Mouse (Mus musculus) forebrain, embryonic 12.5 days (tissue): ENCODE results near the gene Hist2h2bb. TPM values are rescaled to one million over a fixed set of nuclear protein-coding genes. Genes with fewer than 3 reads are reported as not detected.
"Not testable (repeated sequence)": the region's sequence is repeated elsewhere in the genome, so short reads cannot be mapped to it uniquely, and the experiment has no call there.

Experiments used
- ATAC-seq: fragments of 200-750 bp; cut with Nextera tagmentation; 2 replicates; pipeline ENCODE4 v1.8.0; 2017; ENCODE audit warnings: moderate TSS enrichment; ENCODE audit not compliant: low FRiP score
- H3K27ac ChIP-seq: fragments of 300-500 bp; sonication (generic); 2 replicates; pipeline ENCODE4 v1.5.1; 2016; ENCODE audit warnings: mild to moderate bottlenecking
- H3K27me3 ChIP-seq: fragments of 300-500 bp; sonication (generic); 2 replicates; pipeline ENCODE4 v1.6.1; 2016; ENCODE audit warnings: mild to moderate bottlenecking
- H3K36me3 ChIP-seq: fragments of 300-500 bp; sonication (generic); replicated peaks from 2 replicates; pipeline ENCODE4 v1.6.1; 2016; ENCODE audit warnings: mild to moderate bottlenecking
- H3K4me1 ChIP-seq: fragments of 300-500 bp; sonication (generic); 2 replicates; pipeline ENCODE4 v1.6.1; 2016
- H3K4me2 ChIP-seq: fragments of 300-500 bp; sonication (generic); 2 replicates; pipeline ENCODE4 v1.6.1; 2016; ENCODE audit warnings: mild to moderate bottlenecking, moderate library complexity
- H3K4me3 ChIP-seq: fragments of 300-500 bp; sonication (generic); replicated peaks from 2 replicates; pipeline ENCODE4 v1.5.1; 2016; ENCODE audit warnings: mild to moderate bottlenecking
- H3K9ac ChIP-seq: fragments of 300-500 bp; sonication (generic); 2 replicates; pipeline ENCODE4 v1.6.1; 2016; ENCODE audit warnings: mild to moderate bottlenecking
- H3K9me3 ChIP-seq: fragments of 300-500 bp; sonication (generic); 2 replicates; pipeline ENCODE4 v1.6.1; 2016
- WGBS: fragments of 180-500 bp; shearing (Covaris S2); methylation state at CpG from one replicate; pipeline ENCODE4 v1.1.7; 2016; 5-methylcytosine and 5-hydroxymethylcytosine counted together
- polyA plus RNA-seq: library from polyadenylated mRNA; unstranded; fragments of >200 nt; fragmentation: Nextera tagmentation; extraction: Ambion mirVana; gene quantifications from 2 replicates; pipeline ENCODE4 v1.2.1, GENCODE M21; 2016

Gene Hist2h2bb
- polyA plus RNA-seq, 1 experiment from 2014 or later = 28.6 TPM

DNA sequence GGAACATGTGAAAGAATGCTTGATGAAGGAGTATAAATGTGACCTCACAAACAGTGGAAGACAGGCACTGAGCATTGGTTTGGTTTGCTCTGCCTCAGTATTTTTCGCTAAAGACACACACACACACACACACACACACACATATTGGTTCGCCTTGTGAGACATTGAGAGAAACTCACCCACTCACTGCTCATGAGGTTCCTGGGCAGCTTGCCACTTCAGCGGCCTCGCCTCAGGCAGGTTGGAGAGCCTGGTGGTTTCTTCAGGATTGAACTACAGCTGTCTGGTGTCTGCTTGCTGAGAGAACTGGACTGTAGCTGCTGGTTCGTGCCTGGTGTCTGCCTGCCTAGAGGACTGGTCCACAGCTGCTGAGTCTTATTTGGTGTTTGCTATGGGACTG, 9.3 kb upstream of the Hist2h2bb start:
- no peaks in the 10 kb centered on the region for H3K9me3 ChIP-seq
- H3K4me1 ChIP-seq = peaks cover 24% of the 10 kb centered on the region
- H3K4me2 ChIP-seq = no peak overlapping the region
- WGBS = 90% methylated on average over 5 of the region's 5 CpGs
- H3K27me3 ChIP-seq = no peaks in the 10 kb centered on the region
- ATAC-seq = no peak
- no peak overlapping the region for H3K9ac ChIP-seq
- H3K36me3 ChIP-seq = no peaks in the 10 kb centered on the region
- H3K4me3 ChIP-seq = no peak overlapping the region
- H3K27ac ChIP-seq = no peak overlapping the region

DNA sequence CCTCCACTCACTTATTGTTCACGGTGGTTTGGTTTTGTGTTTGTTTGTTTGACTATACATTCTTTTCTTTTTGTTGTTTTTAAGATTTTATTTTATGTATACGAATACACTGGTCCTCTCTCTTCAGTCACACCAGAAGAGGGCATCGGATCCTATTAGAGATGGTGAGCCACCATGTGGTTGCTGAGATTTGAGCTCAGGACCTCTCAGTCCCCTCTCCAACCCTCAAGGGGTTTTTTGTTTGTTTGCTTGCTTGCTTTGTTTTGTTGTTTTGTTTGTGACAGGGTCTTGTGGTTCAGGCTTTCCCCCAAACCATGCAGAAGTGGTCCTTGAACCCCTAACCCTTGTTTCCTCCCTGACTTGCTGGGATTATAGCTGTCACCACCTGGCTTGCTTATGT, 7.9 kb upstream of the Hist2h2bb start:
- 54% methylated on average over 3 of the region's 3 CpGs for WGBS
- Histone ChIP-seq H3K4me1 (peaks cover 24% of the 10 kb centered on the region), H3K27me3 (no peaks in the 10 kb centered on the region), H3K9me3 (no peaks in the 10 kb centered on the region), H3K27ac (peak overlapping the region; percentile 99), H3K4me3 (peak overlapping the region; percentile 59; the same call in 1 of the 2 replicates), H3K36me3 (no peaks in the 10 kb centered on the region), H3K9ac (peak overlapping the region; percentile 85), H3K4me2 (peak overlapping the region; percentile 79)
- ATAC-seq = no peak

DNA sequence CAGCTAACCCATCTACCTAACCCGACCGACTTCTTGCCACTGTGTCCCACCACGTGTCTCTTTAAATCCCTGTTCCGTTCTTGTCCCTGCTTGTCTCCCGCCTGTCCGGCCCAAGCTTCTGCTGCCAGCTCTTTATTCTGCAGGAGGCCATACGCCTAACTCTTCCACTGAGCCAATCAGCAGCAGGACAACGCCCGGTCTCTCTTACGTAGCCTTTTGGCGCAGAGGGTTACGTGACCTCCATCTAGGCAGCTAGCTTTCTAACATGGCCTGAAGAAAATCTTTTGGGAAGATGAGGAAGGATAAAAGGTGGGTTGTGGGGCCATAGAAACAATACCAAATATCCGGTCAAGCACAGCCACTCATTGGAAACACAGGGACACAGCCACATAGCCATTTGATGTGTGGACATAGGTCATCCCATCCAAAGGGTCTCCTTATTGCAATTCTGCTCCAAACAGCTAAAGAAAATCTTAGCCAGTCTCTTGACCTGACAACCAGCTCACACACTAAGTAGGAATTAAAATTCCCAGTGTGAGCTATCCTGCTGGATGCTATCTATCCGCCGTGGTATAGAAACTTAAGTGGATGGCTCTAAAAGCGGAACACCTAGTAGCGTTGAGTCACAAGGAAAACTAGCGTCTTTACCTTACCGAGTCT, 7.2 kb upstream of the Hist2h2bb start:
- Histone ChIP-seq H3K36me3 (no peaks in the 10 kb centered on the region), H3K27ac (peak overlapping the region; percentile 99), H3K9ac (peak overlapping the region; percentile 85), H3K9me3 (no peaks in the 10 kb centered on the region), H3K4me3 (peak overlapping the region; percentile 59), H3K4me1 (peaks cover 24% of the 10 kb centered on the region), H3K4me2 (peak overlapping the region; percentile 79), H3K27me3 (no peaks in the 10 kb centered on the region)
- ATAC-seq = peak; percentile 82
- WGBS = under 1% methylated on average over 19 of the region's 19 CpGs

DNA sequence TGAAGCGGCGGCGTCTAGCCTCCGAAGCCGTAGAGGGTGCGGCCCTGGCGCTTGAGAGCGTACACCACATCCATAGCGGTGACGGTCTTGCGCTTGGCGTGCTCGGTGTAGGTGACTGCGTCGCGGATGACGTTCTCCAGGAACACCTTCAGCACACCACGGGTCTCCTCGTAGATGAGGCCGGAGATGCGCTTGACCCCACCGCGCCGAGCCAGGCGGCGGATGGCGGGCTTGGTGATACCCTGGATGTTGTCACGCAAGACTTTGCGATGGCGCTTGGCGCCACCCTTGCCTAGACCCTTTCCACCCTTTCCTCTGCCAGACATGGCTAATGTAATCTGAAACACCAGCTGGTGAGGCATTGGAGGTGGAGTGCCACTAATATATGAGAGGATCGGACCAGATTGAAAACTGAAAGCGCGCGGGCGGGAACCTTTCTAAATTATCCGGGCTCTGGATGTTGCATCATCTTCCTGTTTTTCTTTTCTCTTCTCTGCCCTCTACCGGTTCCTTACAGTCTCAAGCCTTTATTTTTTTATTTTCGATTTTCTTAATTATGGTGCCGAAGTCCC, 6.5 kb upstream of the Hist2h2bb start, which contains the start of gene Hist2h4:
Hist2h4 (minus strand) TSS at position 333 of the 572 bp plus-strand sequence.
- under 1% methylated on average over 40 of the region's 40 CpGs for WGBS
- Histone ChIP-seq H3K27ac (peak within 1 kb of the TSS; percentile 99), H3K4me3 (peak within 1 kb of the TSS; percentile 59), H3K9me3 (no peaks in the 10 kb centered on the region), H3K4me2 (peak within 1 kb of the TSS; percentile 79), H3K36me3 (no peaks in the 10 kb centered on the region), H3K27me3 (no peaks in the 10 kb centered on the region), H3K4me1 (peaks cover 31% of the 10 kb centered on the region), H3K9ac (peak within 1 kb of the TSS; percentile 85)
- peak; percentile 92 for ATAC-seq

DNA sequence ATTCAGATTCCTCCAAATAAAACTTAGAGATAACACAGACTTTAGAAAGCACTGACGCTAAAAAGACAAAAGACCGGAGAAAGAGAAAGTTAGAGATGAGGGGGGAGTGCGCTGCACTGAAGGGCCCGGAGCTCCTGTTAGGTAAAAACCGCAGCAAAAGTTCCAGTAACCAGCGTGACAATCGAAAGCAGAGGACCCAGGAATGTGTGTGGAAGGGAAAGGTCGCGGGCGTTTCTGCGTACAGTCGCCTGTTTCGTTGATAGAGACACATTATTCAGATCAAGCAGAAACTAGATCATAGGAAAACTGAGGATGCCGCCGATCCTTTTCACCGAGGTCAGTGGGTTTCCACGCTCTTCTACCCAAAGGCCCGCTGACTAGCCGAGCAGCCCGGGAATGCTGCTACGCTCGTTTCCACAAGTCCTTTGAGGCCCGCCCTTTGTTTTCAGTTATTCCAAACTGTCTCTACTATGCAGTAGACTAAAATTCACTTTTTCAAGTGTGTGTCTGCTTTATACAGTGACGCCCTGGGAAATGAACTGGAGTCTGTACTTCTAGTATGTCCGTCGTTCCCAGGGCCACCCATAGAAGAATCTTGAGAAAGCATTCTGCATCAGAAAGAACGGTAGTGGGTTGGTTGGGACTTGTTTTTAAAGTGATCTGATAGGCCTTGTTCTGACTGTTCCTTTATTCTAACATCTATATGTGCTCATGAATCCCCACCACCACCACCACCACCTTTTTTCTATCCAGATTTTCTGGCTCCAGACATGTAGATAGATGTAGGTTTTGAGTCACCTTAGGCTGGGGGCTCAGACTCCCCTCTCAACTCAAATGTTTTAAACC, 5.8 kb upstream of the Hist2h2bb start:
- Histone ChIP-seq H3K4me2 (peak overlapping the region; percentile 79), H3K4me3 (peak overlapping the region; percentile 59), H3K36me3 (no peaks in the 10 kb centered on the region), H3K9ac (peak overlapping the region; percentile 85), H3K4me1 (peaks cover 33% of the 10 kb centered on the region), H3K9me3 (no peaks in the 10 kb centered on the region), H3K27me3 (no peaks in the 10 kb centered on the region), H3K27ac (peak overlapping the region; percentile 99)
- WGBS = 5% methylated on average over 27 of the region's 27 CpGs
- ATAC-seq = peak; percentile 7

DNA sequence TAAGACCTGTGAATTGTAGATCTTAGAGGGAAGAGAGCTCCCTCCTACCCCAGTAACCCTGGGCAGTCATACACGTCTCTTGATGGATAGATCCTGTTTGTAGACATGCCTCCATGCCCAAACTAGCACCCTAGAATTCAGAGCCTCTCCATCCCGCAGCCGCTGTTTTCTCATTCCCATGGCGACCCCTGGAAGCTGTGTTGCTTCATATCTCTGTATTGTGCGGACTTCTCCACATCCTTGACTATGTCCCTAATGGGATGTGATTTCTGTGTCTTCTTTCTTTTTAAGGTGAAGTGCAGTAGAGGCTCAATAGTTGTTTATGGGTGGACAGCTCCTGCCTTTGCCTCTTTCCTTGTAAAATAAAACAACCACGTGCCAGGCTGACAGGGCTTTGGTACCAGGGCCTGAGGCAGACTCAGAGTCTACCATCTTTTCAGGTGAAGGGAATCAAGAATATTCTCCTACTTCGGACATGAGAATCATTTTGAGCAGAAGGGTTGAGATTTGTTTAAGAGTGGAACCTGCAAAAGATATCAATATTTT, 5.1 kb upstream of the Hist2h2bb start:
- Histone ChIP-seq H3K4me2 (peak overlapping the region; percentile 79), H3K4me1 (peaks cover 33% of the 10 kb centered on the region), H3K9ac (peak overlapping the region; percentile 85), H3K4me3 (peak overlapping the region; percentile 59), H3K27ac (peak overlapping the region; percentile 99), H3K27me3 (no peaks in the 10 kb centered on the region), H3K36me3 (no peaks in the 10 kb centered on the region), H3K9me3 (no peaks in the 10 kb centered on the region)
- ATAC-seq = no peak
- 74% methylated on average over 7 of the region's 7 CpGs for WGBS

DNA sequence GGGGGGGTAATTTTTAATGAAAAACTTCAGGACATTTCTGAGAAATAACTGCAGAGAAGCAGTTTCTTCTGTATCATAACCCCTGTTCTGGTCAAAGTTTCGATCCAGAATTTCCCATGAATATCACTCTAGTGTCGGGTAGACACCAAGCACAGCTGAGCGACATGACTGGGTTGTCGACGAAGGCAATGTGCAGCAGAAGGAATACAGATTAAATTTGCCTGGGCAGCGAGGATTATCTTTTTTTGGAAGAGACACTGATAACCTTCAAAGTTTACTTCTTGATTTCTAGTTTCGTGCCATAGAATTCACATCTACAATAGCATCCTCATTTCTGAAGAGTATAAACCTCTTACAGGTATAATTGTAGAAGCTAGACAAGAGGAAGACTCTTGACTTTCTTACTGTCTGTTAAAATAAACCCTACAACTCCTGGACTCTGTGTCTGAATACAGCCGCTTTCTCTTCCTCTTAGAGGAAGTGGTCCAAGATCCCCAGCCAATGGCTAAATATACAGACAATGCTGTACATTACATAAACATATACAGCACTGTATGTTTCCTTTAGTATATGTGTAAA, 3.3 kb upstream of the Hist2h2bb start:
- Histone ChIP-seq H3K36me3 (no peaks in the 10 kb centered on the region), H3K4me2 (no peak overlapping the region), H3K4me3 (no peak overlapping the region), H3K27ac (no peak overlapping the region), H3K9me3 (no peaks in the 10 kb centered on the region), H3K4me1 (peaks cover 33% of the 10 kb centered on the region), H3K9ac (no peak overlapping the region), H3K27me3 (no peaks in the 10 kb centered on the region)
- ATAC-seq = no peak
- 92% methylated on average over 8 of the region's 8 CpGs for WGBS

DNA sequence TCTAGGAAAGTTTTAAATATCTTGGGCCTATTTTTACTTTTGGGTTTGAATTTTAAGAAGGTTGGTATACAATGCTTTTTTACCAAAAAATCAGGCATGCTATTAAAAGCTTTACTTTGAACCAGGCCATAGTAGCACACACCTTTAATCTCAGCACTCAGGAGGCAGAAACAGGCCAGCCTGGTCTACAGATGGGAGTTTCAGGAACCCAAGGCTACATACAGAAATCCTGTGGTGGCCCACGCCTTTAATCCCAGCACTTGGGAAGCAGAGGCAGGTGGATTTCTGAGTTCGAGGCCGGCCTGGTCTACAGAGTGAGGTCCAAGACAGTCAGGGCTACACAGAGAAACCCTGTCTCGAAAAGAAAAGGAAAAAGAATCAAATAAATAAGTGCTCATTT, 2.0 kb upstream of the Hist2h2bb start:
- peak overlapping the region; percentile 94 for H3K27ac ChIP-seq
- WGBS = 80% methylated on average over 4 of the region's 4 CpGs
- peaks cover 23% of the 10 kb centered on the region for H3K4me1 ChIP-seq
- H3K9me3 ChIP-seq = no peaks in the 10 kb centered on the region
- H3K27me3 ChIP-seq = no peaks in the 10 kb centered on the region
- ATAC-seq = no peak
- no peak overlapping the region for H3K9ac ChIP-seq
- H3K36me3 ChIP-seq = no peaks in the 10 kb centered on the region
- no peak overlapping the region for H3K4me3 ChIP-seq
- H3K4me2 ChIP-seq = peak overlapping the region; percentile 51; the same call in 1 of the 2 replicates

DNA sequence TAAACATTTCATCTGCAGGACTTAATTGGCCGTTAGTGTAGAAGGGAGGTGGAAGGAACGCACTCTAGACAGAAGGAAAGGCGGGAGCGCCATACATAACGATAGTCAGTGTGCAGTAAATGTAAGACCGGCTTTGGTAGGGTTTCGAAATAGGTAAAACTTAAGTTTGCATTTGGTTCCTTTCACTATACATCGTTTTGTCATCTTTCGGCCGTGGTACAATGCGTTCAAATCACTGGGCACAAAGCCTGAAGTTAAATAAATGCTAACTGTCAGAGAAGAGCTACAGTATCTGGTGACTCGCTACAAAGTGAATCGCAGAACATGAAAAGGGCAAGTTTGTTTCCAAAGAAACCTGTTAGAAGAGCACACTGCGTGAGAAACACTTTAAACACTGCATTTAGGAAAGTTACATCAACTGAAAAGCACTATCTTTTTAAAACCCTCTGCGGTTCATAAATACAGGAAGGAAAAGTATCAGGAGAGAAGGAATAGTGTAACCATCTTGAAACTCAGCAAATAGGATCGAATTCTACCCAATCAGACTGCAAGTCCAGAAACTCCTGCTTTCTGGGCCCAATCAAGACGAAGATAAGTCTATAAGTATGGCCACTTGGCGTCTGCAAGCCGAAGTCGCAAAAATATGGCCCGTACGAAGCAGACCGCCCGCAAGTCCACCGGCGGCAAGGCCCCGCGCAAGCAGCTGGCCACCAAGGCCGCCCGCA, 1.3 kb upstream of the Hist2h2bb start, which contains the start of gene Hist2h3b:
Hist2h3b (plus strand) TSS at position 604 of the 725 bp plus-strand sequence.
- no peaks in the 10 kb centered on the region for H3K36me3 ChIP-seq
- peaks cover 22% of the 10 kb centered on the region for H3K4me1 ChIP-seq
- no peaks in the 10 kb centered on the region for H3K9me3 ChIP-seq
- H3K27me3 ChIP-seq = no peaks in the 10 kb centered on the region
- ATAC-seq = peak; percentile 73
- H3K4me3 ChIP-seq = peak within 1 kb of the TSS; percentile 57
- H3K4me2 ChIP-seq = peak within 1 kb of the TSS; percentile 78
- 19% methylated on average over 29 of the region's 30 CpGs for WGBS
- H3K27ac ChIP-seq = peak within 1 kb of the TSS; percentile 98
- H3K9ac ChIP-seq = peak within 1 kb of the TSS; percentile 68

DNA sequence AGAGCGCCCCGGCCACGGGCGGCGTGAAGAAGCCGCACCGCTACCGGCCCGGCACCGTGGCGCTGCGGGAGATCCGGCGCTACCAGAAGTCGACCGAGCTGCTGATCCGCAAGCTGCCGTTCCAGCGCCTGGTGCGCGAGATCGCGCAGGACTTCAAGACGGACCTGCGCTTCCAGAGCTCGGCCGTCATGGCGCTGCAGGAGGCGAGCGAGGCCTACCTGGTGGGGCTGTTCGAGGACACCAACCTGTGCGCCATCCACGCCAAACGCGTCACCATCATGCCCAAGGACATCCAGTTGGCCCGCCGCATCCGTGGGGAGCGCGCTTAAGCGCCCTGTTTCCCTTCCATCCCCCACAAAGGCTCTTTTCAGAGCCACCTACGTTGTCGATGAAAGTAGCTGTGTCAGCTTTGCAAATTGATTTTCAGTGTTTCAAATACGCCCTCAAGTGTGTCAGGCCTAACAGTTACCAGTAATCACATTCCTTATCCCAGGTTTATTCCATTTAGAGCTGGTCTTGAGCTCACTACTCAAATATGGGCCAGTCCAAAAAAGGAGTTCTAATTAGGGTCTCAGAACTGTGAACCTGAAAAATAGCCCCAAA, 675 bp upstream of the Hist2h2bb start:
- H3K27me3 ChIP-seq, H3K36me3 ChIP-seq, H3K9me3 ChIP-seq: not testable (repeated sequence)
- H3K4me3 ChIP-seq = peak overlapping the region; percentile 57
- H3K9ac ChIP-seq = peak overlapping the region; percentile 68
- ATAC-seq = peak; percentile 33
- peak overlapping the region; percentile 98 for H3K27ac ChIP-seq
- under 1% methylated on average over 12 of the region's 44 CpGs for WGBS
- H3K4me1 ChIP-seq = peaks cover 20% of the 10 kb centered on the region
- H3K4me2 ChIP-seq = peak overlapping the region; percentile 78
